Mouse (Mus musculus) olfactory bulb, adult 2 months (tissue): ENCODE data around the gene Dnajb8. TPM values are rescaled to one million over a fixed set of nuclear protein-coding genes. Genes with fewer than 3 reads are reported as not detected.

Source experiments
- H3K27ac ChIP-seq: fragments of 200-500 bp; 2 replicates; pipeline ENCODE4 v1.5.1; 2012; ENCODE audit warnings: low read depth, low read length; ENCODE audit not compliant: insufficient read depth
- H3K4me1 ChIP-seq: fragments of 200-500 bp; 2 replicates; pipeline ENCODE4 v1.6.1; 2012; ENCODE audit warnings: low read length; ENCODE audit not compliant: control insufficient read depth, insufficient read depth
- H3K4me3 ChIP-seq: fragments of 200-500 bp; 2 replicates; pipeline ENCODE4 v1.5.1; 2012; ENCODE audit warnings: mild to moderate bottlenecking, low read depth, low read length, moderate library complexity; ENCODE audit not compliant: insufficient read depth
- CTCF ChIP-seq: fragments of 200-500 bp; IDR thresholded peaks from 2 replicates; pipeline ENCODE4 v1.5.1; 2012; ENCODE audit warnings: low read depth, mild to moderate bottlenecking, low read length, moderate library complexity; ENCODE audit not compliant: insufficient read depth
- POLR2A ChIP-seq: fragments of 200-500 bp; IDR thresholded peaks from 2 replicates; pipeline ENCODE4 v1.6.1; 2012; ENCODE audit warnings: mild to moderate bottlenecking, low read depth, low read length, moderate library complexity; ENCODE audit not compliant: insufficient read depth
- WGBS: fragments of 180-500 bp; shearing (Covaris S2); methylation state at CpG from one replicate; pipeline ENCODE4 v1.1.7; 2018; 5-methylcytosine and 5-hydroxymethylcytosine counted together
- polyA plus RNA-seq: library from polyadenylated mRNA; stranded (reverse); fragments of >200 nt; gene quantifications from 2 replicates; pipeline ENCODE4 v1.2.4, GENCODE M21; 2012; ENCODE audit warnings: low replicate concordance; ENCODE audit not compliant: missing spikeins, insufficient read depth, insufficient read length

The Dnajb8 gene
- polyA plus RNA-seq, 1 experiment = not detected

- no peak for TF ChIP-seq CTCF
- TF ChIP-seq POLR2A = no peak
- no peak overlapping the region for H3K27ac ChIP-seq
- no peak overlapping the region for H3K4me3 ChIP-seq
- 48% methylated on average over 8 of the region's 8 CpGs for WGBS
- H3K4me1 ChIP-seq = peaks cover 9% of the 10 kb centered on the region; the same call in 1 of the 2 replicates
Measured at GRCm38 (mm10) chr6:88235461-88235860, 13.4 kb downstream of the Dnajb8 start.

DNA sequence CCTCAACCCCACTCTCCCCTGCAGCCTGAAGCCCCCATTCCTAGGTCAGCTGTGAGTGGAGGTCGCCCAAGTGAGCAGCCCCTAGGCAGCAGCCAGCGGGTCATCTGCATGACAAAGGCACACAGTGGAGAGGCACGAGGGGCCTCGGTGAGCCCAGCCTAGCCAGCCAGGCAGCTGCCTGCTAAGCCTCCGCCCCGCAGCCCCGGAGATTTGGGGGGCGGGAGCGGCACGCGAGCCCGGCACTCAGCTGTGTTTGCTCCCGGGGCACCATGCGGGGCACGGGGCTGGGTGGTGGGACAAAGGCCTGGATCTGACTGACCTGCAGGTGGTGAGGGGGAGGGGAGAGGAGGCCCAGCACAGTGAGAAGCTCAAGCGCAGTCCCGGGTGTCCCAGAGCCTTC is 13.9 kb downstream of the Dnajb8 start:
- TF ChIP-seq POLR2A (no peak), CTCF (no peak)
- 6% methylated on average over 17 of the region's 17 CpGs for WGBS
- no peak overlapping the region for H3K4me3 ChIP-seq
- H3K4me1 ChIP-seq = peaks cover 9% of the 10 kb centered on the region; the same call in 1 of the 2 replicates
- no peak overlapping the region for H3K27ac ChIP-seq

GRCm38 (mm10) chr6:88236513-88236912 is 14.4 kb downstream of the Dnajb8 start:
- WGBS = 26% methylated on average over 7 of the region's 7 CpGs

DNA sequence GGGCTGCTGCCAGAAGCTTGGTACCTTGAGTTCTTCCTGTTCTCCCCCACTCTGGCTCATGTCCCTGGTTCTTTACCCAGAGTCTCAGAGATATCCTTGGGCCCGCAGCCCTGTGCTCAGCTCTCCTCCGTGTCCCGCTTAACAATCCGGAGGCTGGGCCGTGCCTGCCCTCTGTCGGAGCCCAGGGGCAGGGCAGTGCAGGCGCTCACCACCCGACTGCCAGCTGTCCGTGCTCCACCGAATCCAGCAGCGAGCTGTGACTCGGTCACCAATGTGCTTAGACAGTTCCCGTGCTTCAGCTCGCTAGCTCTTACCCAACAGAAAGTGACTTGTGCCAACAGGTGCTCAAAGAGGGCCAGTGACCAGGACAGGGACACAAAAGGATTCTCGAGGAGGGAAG is 20.5 kb downstream of the Dnajb8 start:
- 15% methylated on average over 15 of the region's 15 CpGs for WGBS
- no peak for TF ChIP-seq POLR2A
- TF ChIP-seq CTCF = no peak

More at GRCm38 (mm10) chr6:88236513-88236912, 14.4 kb downstream of the Dnajb8 start:
- H3K4me1 ChIP-seq = peaks cover 9% of the 10 kb centered on the region; the same call in 1 of the 2 replicates
- no peak overlapping the region for H3K27ac ChIP-seq
- H3K4me3 ChIP-seq = no peak overlapping the region
- no peak for TF ChIP-seq POLR2A

DNA sequence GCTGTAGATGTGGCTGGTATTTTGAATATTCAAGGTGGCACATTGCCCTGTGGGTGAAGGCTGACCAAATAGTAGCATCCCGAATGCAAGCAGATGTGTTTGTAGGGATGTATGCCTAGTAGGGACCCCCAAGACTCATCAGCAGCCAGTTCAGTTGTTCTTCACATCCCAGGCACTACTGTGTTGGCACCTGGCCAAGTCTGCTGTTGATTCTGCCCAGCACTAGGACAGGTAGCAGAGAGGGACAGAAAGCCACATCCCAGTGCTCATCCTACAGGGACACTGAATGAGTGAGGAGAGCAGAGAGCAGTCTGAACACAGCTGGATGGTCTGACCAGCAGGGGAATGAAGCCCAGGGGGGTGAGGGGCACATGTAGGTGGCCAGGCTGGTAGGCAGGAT is 27.2 kb downstream of the Dnajb8 start:
- no peak overlapping the region for H3K27ac ChIP-seq
- TF ChIP-seq CTCF (no peak), POLR2A (no peak)
- H3K4me1 ChIP-seq = no peaks in the 10 kb centered on the region
- 96% methylated on average over 1 of the region's 1 CpGs for WGBS
- no peak overlapping the region for H3K4me3 ChIP-seq

More for the DNA sequence above, 20.5 kb downstream of the Dnajb8 start:
- Histone ChIP-seq H3K4me3 (no peak overlapping the region), H3K4me1 (no peaks in the 10 kb centered on the region), H3K27ac (no peak overlapping the region)

DNA sequence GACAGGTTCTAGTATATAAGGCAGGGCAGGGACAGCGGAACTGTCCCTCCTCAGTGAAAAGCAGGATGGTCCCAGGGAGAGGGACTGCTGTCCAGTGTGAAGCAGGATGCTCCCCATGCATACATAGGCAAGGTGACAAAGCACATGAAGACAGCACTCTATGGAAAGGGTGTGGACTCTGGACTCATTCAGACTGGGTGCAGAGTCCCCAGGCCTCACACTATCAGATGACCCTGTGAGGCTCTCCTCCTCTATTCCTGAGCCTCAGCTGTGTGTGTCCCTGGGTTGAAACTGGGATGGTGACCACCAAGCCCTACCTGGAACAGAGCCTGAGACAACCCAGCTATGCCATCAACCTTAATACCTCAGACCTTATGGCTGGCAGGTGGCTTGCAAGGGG is 29.3 kb downstream of the Dnajb8 start:
- H3K4me3 ChIP-seq = no peak overlapping the region
- WGBS = 100% methylated on average over 1 of the region's 1 CpGs
- no peaks in the 10 kb centered on the region for H3K4me1 ChIP-seq
- no peak for TF ChIP-seq CTCF
- no peak for TF ChIP-seq POLR2A
- H3K27ac ChIP-seq = no peak overlapping the region

GRCm38 (mm10) chr6:88251798-88252478 is 29.9 kb downstream of the Dnajb8 start:
- H3K27ac ChIP-seq = no peak overlapping the region
- H3K4me1 ChIP-seq = no peaks in the 10 kb centered on the region
- TF ChIP-seq POLR2A (no peak), CTCF (no peak)
- H3K4me3 ChIP-seq = no peak overlapping the region
- 82% methylated on average over 7 of the region's 7 CpGs for WGBS

DNA sequence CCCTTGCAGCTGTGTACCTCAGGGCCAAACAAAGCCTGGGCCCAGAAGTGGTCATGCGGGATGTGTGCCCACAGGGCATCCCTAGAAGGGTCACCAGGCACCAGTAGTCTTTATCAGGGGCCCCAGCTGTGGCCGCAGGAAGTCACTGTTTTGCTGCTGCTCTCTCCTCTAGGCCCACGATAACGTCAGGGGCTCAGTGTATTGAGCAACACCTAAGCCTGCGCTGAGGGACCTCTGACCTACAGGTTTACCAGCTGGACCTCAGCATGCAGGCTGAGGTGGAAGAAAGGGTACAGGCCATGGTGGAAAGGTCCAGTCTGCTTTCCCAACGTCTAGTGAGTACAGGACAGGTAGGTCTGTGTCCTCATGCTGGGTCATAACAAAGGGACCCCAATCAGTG is 32.0 kb downstream of the Dnajb8 start:
- TF ChIP-seq CTCF = no peak
- no peak for TF ChIP-seq POLR2A
- no peaks in the 10 kb centered on the region for H3K4me1 ChIP-seq
- no peak overlapping the region for H3K27ac ChIP-seq
- no peak overlapping the region for H3K4me3 ChIP-seq
- WGBS = 86% methylated on average over 6 of the region's 6 CpGs

DNA sequence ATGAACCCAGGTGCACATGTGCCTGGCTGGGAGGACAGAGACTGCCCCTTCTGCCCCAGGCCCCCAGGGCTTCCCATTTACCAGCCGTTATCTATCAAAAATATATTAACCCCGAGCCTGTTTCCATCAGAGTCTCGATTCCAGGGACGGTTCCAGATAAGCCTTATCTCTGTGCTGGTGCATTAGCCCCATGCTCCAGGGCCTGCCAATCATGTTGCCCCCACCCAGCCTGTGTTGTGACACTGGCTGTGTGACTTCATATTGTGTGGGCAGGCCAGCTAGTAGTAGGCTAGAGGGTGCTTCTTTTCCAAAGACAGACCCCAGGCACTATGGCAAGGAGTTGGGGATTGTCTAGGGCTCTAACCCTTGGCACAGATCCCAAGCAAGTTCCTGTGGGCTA is 33.4 kb downstream of the Dnajb8 start:
- Histone ChIP-seq H3K4me1 (no peaks in the 10 kb centered on the region), H3K4me3 (no peak overlapping the region), H3K27ac (no peak overlapping the region)
- WGBS = 92% methylated on average over 4 of the region's 4 CpGs
- TF ChIP-seq CTCF = no peak
- no peak for TF ChIP-seq POLR2A
